Mouse (Mus musculus) hindbrain, embryonic 13.5 days (tissue): ENCODE results near the gene Il1f5. TPM values are rescaled to one million over a fixed set of nuclear protein-coding genes. Genes with fewer than 3 reads are reported as not detected.

ENCODE experiments used
- polyA plus RNA-seq: library from polyadenylated mRNA; unstranded; fragments of >200 nt; fragmentation: Nextera tagmentation; extraction: Ambion mirVana; gene quantifications from 2 replicates; pipeline ENCODE4 v1.2.1, GENCODE M21; 2015

Il1f5 gene
- polyA plus RNA-seq, 1 experiment from 2014 or later: not detected

Other genes starting within 250 kb of the Il1f5 start
- 4.7 and 5.8 TPM in 2 replicates for gene Hnmt, start 227.6 kb upstream of the Il1f5 start, polyA plus RNA-seq
- gene Tbpl2, start 180.4 kb upstream of the Il1f5 start, polyA plus RNA-seq: not detected in 2 replicates
- gene Il1f8, start 123.8 kb upstream of the Il1f5 start, polyA plus RNA-seq: not detected in 2 replicates
- gene Il1f9, start 90.5 kb upstream of the Il1f5 start, polyA plus RNA-seq: not detected in 2 replicates
- not detected in 2 replicates for gene Il1f6, start 61.5 kb upstream of the Il1f5 start, polyA plus RNA-seq
- not detected in 2 replicates for gene Il1f10, start 14.2 kb downstream of the Il1f5 start, polyA plus RNA-seq
- 0.16 and 0.44 TPM in 2 replicates for gene Il1rn, start 59.9 kb downstream of the Il1f5 start, polyA plus RNA-seq
- gene Psd4, start 90.6 kb downstream of the Il1f5 start, polyA plus RNA-seq: 0.30 and 0.74 TPM in 2 replicates
- gene Pax8, start 198.6 kb downstream of the Il1f5 start, polyA plus RNA-seq: 32.9 and 41.1 TPM in 2 replicates